Mouse (Mus musculus) ES-Bruce4 (cell line): ENCODE data around the gene Cfap74. TPM values are rescaled to one million over a fixed set of nuclear protein-coding genes. Genes with fewer than 3 reads are reported as not detected.

Experiments
- H3K27ac ChIP-seq: 2 replicates; pipeline ENCODE4 v1.5.1; 2012; ENCODE audit warnings: low read length, inconsistent platforms; ENCODE audit not compliant: insufficient read depth
- H3K27me3 ChIP-seq: 2 replicates; pipeline ENCODE4 v1.6.1; 2012; ENCODE audit warnings: mild to moderate bottlenecking, low read length, inconsistent platforms; ENCODE audit not compliant: control insufficient read depth, poor library complexity, insufficient read depth, severe bottlenecking
- H3K36me3 ChIP-seq: 2 replicates; pipeline ENCODE4 v1.6.1; 2012; ENCODE audit warnings: inconsistent platforms, mild to moderate bottlenecking, low read length, moderate library complexity; ENCODE audit not compliant: control insufficient read depth, poor library complexity, insufficient read depth, severe bottlenecking
- H3K4me1 ChIP-seq: one replicate; pipeline ENCODE4 v1.8.1; 2011; ENCODE audit warnings: low read length; ENCODE audit not compliant: control insufficient read depth, insufficient read depth
- H3K4me3 ChIP-seq: 2 replicates; pipeline ENCODE4 v1.5.1; 2011; ENCODE audit warnings: low read depth, mild to moderate bottlenecking, low read length
- H3K9ac ChIP-seq: 2 replicates; pipeline ENCODE4 v1.6.1; 2012; ENCODE audit warnings: low read depth, mild to moderate bottlenecking, inconsistent platforms; ENCODE audit not compliant: poor library complexity, severe bottlenecking
- H3K9me3 ChIP-seq: replicated peaks from 2 replicates; pipeline ENCODE4 v1.6.1; 2012; ENCODE audit warnings: mild to moderate bottlenecking, low read length, inconsistent platforms; ENCODE audit not compliant: control insufficient read depth, poor library complexity, insufficient read depth, severe bottlenecking
- CTCF ChIP-seq: IDR thresholded peaks from one replicate; pipeline ENCODE4 v1.8.1; 2011; ENCODE audit warnings: low read depth, low read length
- EP300 ChIP-seq: IDR thresholded peaks from 2 replicates; pipeline ENCODE4 v1.6.1; 2011; ENCODE audit warnings: low read depth, low read length; ENCODE audit not compliant: insufficient read depth
- POLR2A ChIP-seq: IDR thresholded peaks from one replicate; pipeline ENCODE4 v1.8.1; 2011; ENCODE audit warnings: low read length; ENCODE audit not compliant: insufficient read depth
- polyA plus RNA-seq: library from polyadenylated mRNA; stranded (reverse); fragments of >200 nt; gene quantifications from 2 replicates; pipeline ENCODE4 v1.2.4, GENCODE M21; 2011; ENCODE audit warnings: low read depth; ENCODE audit not compliant: missing spikeins, insufficient read depth, insufficient read length

Cfap74 gene
- polyA plus RNA-seq, 1 experiment, result 3.3 TPM

DNA sequence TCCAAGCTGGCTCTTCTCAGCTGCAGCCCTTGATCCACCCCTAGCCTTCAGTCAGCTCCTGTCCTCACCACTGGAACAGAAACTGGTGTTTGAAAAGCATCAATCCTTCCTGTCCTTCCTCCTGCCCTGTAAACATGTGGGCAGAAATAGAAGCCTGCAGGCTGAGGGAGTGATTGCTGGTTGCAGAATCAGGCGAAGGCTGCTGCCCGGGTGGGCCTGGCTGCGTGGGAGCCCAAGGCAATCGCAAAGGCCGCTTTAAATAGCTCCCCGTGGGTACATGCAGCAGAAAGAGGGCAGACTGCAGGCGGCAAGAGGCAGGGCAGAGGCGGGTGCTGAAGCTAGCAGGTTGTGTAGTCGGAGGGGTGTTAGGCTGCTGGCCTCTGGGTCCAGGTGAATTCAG lies 26.2 kb upstream of the Cfap74 start:
- TF ChIP-seq EP300 (no peak), CTCF (no peak), POLR2A (no peak)
- Histone ChIP-seq H3K9me3 (no peaks in the 10 kb centered on the region), H3K27ac (no peak overlapping the region), H3K4me1 (no peaks in the 10 kb centered on the region), H3K36me3 (no peaks in the 10 kb centered on the region), H3K27me3 (no peaks in the 10 kb centered on the region), H3K4me3 (no peak overlapping the region), H3K9ac (no peak overlapping the region)

GRCm38 (mm10) chr4:155383326-155383725 lies 25.7 kb upstream of the Cfap74 start:
- Histone ChIP-seq H3K27ac (no peak overlapping the region), H3K4me3 (no peak overlapping the region), H3K9me3 (no peaks in the 10 kb centered on the region), H3K27me3 (no peaks in the 10 kb centered on the region), H3K36me3 (no peaks in the 10 kb centered on the region), H3K4me1 (no peaks in the 10 kb centered on the region), H3K9ac (no peak overlapping the region)
- no peak for TF ChIP-seq CTCF
- no peak for TF ChIP-seq POLR2A
- no peak for TF ChIP-seq EP300

GRCm38 (mm10) chr4:155387166-155387565 lies 21.8 kb upstream of the Cfap74 start:
- no peaks in the 10 kb centered on the region for H3K9me3 ChIP-seq
- no peak overlapping the region for H3K27ac ChIP-seq
- H3K27me3 ChIP-seq, result no peaks in the 10 kb centered on the region
- no peak overlapping the region for H3K9ac ChIP-seq
- no peaks in the 10 kb centered on the region for H3K36me3 ChIP-seq
- no peak overlapping the region for H3K4me3 ChIP-seq
- TF ChIP-seq CTCF (no peak), POLR2A (no peak), EP300 (no peak)
- H3K4me1 ChIP-seq, result no peaks in the 10 kb centered on the region

DNA sequence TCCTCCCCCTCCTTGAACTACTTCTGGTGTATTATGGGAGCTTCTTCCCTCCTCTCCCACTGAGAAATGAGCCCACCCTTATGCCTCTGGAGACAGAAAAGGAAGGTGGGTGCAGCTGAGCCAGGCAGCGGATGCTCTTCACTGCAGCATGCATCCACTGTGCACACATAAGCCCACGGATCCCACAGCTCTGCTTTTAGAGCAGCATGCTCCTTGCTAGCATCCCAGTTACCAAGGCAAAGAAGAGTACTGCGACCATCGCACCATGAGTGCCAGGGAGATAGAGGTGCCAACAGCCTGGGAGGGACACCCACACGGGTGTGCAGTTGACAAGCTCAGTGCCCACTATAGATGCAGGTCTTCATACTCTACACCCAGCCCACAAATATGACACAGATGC lies 13.5 kb upstream of the Cfap74 start:
- Histone ChIP-seq H3K27me3 (no peaks in the 10 kb centered on the region), H3K4me1 (no peaks in the 10 kb centered on the region), H3K9me3 (no peaks in the 10 kb centered on the region), H3K27ac (no peak overlapping the region), H3K4me3 (no peak overlapping the region), H3K36me3 (no peaks in the 10 kb centered on the region), H3K9ac (no peak overlapping the region)
- no peak for TF ChIP-seq POLR2A
- TF ChIP-seq EP300, result no peak
- TF ChIP-seq CTCF, result no peak

DNA sequence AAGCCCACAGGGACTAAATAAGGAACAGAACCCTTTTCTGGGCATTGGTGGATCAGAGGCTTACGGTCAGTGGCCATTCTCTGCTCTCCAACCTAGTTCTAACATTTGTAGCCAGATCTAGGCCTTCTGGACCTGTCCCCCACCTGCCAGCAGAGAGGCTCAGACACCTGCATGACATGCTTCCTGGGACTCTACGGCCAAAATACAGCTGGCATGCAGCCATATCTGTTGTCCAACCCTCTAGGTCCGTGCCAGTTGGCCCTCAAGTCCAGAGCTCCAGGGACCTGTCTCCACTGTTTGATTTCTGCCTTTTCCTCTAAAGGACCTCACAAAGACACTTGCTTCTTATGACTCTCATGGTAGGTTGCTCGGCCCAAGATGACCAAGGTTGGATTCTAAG lies 12.2 kb upstream of the Cfap74 start:
- H3K9ac ChIP-seq, result no peak overlapping the region
- no peak overlapping the region for H3K4me3 ChIP-seq
- no peaks in the 10 kb centered on the region for H3K9me3 ChIP-seq
- no peaks in the 10 kb centered on the region for H3K36me3 ChIP-seq
- no peak for TF ChIP-seq POLR2A
- TF ChIP-seq CTCF, result no peak
- TF ChIP-seq EP300, result no peak
- no peaks in the 10 kb centered on the region for H3K27me3 ChIP-seq
- no peaks in the 10 kb centered on the region for H3K4me1 ChIP-seq
- no peak overlapping the region for H3K27ac ChIP-seq

- no peaks in the 10 kb centered on the region for H3K27me3 ChIP-seq
Measured at GRCm38 (mm10) chr4:155397511-155398221, 11.3 kb upstream of the Cfap74 start, which contains the start of gene Gabrd. TSS of gene Gabrd (minus strand) at chr4:155398112.

More at GRCm38 (mm10) chr4:155397511-155398221, 11.3 kb upstream of the Cfap74 start, which contains the start of gene Gabrd:
- TF ChIP-seq CTCF, result no peak
- Histone ChIP-seq H3K4me3 (peak within 1 kb of the TSS; percentile 39), H3K4me1 (no peaks in the 10 kb centered on the region), H3K9ac (no peak within 1 kb of the TSS), H3K27ac (no peak within 1 kb of the TSS), H3K36me3 (no peaks in the 10 kb centered on the region), H3K9me3 (no peaks in the 10 kb centered on the region)
